Mouse (Mus musculus): ENCODE results near the gene Gorasp2.
A peak's percentile ranks its signal among the peaks of the same experiment; 100 is the strongest.

Gorasp2 gene

DNA sequence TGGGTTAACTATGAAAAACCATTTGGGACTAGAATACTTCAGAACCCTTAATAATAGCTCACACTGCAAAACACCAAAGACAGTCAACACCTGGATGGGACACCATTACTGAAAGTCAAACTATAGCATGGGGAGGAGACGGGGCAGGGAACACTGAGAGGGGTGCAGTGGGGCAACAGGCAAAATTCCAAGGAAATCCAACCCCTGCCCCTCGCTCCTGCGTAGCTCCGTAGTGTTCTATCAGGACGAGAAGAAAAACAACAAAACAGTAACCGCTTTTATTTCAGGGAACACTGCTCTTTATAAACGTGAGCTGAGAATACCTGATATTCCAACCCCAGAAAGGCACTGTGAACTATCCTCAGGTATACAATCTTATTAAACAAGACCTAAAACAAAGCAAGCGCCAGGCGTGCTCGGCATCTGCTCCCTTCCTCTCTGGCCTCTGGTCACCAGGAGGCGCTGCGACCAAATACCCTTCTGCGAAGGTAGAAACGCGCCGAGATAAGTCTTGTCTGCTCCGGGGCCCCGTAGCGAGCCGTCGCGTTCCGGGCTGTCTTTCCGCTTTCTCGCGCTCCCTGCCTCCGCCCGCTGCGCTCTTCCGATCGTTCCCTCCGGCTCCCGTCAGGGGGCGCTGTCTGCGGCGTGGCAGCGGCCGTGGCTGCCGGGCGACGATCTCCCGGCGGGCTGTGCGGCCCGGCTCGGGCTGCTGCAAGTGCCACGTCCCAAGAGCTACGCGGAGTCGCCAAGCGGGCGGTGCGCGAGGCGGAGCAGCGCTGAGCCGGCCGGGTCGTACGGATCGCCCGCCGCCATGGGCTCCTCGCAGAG is at the start of gene Gorasp2:
Gene Gorasp2, plus strand, starts transcription at position 690 of the 828 bp plus-strand sequence.
- peak; percentile 98 for DNase-seq

- DNase-seq, result no peak
These were observed 46.5 kb upstream of the Gorasp2 start for GRCm38 (mm10) chr2:70614745-70615351.

DNA sequence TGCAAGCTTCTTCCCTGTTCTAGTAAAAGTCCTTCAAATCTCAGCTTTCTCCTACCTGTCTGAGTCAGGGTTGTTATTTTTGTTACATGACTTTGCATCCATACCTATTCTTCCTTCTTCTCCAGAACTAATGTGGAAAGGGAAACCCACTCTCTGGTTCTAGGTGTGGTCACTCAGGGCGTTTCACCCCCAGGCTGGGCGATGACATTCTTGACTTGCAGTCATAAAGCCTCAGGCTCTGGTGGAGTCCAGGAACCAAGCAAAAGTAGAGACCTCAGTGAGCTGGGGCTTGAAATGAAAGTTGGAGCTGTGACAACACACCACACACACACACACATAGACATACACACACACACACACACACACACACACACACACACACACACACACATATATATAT is 45.3 kb upstream of the Gorasp2 start:
- DNase-seq, result no peak

- DNase-seq, result no peak
These were observed 44.8 kb upstream of the Gorasp2 start for GRCm38 (mm10) chr2:70616617-70617016.

GRCm38 (mm10) chr2:70619232-70619835 is 42.0 kb upstream of the Gorasp2 start:
- no peak for DNase-seq

GRCm38 (mm10) chr2:70620225-70620624 is 41.2 kb upstream of the Gorasp2 start:
- DNase-seq, result peak; percentile 88

GRCm38 (mm10) chr2:70622244-70622643 is 39.1 kb upstream of the Gorasp2 start:
- no peak for DNase-seq

DNA sequence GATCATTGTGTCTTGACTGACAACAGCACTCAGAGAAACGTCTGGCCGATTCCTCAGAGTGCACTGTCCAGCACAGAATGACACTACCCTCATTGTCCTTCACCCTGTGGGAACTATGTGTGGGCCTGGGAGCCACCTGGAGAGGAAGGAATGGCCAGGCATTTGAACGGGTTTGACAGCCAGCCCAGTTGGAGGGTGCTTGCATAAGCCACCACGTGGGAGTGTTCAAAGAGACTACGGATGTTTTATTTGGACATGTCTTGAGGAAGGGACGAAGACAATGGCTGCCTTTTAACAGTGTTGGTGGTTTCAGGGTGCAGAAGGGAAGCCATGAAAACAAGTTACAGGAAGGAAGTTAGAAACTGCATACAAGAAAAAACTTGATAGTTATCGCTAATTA is 35.6 kb upstream of the Gorasp2 start:
- no peak for DNase-seq

DNA sequence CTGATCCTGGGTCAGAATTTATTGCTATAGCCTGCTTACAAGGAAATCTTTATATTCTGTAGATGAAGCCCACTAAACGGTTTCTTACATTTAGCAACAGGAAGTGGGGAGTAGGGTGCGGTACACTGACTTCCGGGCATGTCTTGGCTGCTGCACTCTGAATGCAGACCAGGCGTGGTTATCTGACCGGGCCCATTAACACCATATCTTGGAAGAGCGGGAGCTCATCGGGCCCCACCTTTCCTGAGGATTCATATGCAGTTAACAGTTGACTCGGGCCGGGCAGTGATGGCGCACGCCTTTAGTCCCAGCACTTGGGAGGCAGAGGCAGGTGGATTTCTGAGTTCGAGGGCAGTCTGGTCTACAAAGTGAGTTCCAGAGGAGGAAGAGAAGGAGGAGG is 33.0 kb upstream of the Gorasp2 start:
- DNase-seq, result no peak

DNA sequence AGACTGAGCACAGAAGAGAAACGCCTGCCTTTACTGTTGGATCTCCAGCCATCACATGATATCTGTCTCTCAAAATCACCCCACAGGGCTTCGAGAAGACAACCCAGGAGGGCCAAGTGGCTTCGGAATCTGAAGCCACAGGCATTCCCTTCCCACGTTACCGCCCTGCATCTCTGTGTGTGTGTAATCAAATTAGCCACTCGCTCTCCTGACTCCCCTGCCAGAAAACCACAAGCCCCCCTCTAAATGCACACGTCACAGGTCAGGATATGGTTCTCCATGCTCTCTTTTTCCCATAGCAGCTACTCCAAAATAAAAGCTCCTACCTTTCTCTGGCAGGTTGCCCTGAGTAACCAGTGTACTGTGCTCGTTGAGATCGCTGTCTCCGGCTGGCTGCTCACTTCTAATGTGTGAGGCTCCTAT is 32.0 kb upstream of the Gorasp2 start:
- peak; percentile 94 for DNase-seq

DNA sequence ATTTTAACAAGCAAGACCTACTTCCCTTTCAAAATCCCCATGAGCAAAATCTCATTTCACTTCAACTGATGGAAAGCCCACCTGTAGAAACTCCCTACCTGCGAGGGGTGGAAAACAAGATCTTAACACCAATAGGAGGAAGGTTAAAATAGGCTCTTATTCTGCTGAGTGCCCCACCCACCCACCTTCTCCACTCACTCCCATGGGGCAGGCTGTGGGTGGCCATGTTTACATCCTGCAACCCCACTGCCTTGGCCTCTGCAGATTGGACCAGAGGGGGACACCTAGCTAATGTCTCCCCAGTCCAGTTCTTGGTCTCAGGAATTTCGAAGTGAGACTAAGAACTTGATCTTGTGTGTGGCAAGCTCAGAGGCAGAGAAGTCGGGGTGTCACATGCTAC is 31.5 kb upstream of the Gorasp2 start:
- DNase-seq, result no peak

GRCm38 (mm10) chr2:70631321-70631720 is 30.1 kb upstream of the Gorasp2 start:
- no peak for DNase-seq

DNA sequence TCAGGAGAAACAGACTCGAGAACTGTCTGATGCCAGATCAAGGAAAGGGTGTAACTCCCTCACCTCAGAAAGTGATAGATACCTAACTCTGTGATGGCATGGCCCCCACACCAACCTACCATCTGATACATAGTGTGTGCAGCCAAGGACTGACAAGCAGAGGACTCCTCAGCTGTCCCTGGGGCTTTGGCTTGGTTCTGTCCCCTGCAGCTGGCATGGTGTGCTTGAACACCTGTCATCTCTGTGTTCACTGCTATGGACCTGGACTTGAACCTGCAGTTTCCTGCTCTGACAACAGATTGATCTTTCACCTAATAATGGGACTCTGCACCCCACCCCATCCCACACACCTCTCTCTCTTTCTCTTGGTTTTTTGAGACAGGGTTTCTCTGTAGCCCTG is 29.0 kb upstream of the Gorasp2 start:
- no peak for DNase-seq

GRCm38 (mm10) chr2:70634028-70634690 is 27.2 kb upstream of the Gorasp2 start:
- peak; percentile 54 for DNase-seq

GRCm38 (mm10) chr2:70640968-70641367 is 20.4 kb upstream of the Gorasp2 start:
- DNase-seq, result no peak

- DNase-seq, result no peak
These were observed 18.3 kb upstream of the Gorasp2 start for GRCm38 (mm10) chr2:70642971-70643565.

- peak; percentile 71 for DNase-seq
These were observed 16.1 kb upstream of the Gorasp2 start for GRCm38 (mm10) chr2:70645266-70645780.

GRCm38 (mm10) chr2:70647681-70648080 is 13.7 kb upstream of the Gorasp2 start:
- DNase-seq, result no peak

DNA sequence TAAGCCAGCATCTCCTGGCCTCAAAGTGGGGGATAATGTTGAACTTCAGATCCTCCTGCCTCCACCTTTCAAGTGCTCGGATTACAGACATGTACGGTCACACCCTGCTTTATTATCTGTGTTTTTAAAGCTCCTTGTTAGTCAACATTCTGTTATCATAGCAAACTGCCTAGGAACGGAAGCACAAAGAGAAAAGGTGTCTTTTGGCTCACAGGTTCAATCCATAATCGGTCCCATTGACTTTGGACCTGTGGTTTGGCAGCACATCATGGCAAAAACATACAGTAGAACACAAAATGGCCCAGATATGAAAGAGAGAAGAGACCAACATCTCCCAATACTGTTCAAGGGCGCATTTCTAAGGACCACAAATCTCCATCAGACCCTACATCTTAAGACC is 13.1 kb upstream of the Gorasp2 start:
- DNase-seq, result no peak

GRCm38 (mm10) chr2:70649471-70649870 is 11.9 kb upstream of the Gorasp2 start:
- no peak for DNase-seq

DNA sequence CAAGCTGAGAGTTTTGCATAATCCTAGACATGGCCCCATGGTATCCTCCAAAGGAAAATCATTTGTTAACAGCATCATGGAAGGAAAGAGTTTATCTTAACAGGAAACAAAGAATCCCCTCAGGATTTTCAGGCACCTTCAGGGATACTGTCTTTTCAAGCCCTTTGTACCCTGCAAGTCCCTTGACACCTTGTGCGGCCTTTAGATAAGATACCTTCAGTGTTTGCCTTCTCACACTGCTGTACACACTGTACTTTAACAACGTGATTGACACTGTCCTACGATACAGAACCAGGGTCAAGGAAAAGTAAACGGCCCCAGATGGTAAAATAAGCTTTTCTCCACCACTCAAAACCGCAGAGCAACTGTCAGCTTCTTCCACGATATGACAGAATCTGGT is 9.6 kb upstream of the Gorasp2 start:
- DNase-seq, result no peak

GRCm38 (mm10) chr2:70657083-70657482 is 4.3 kb upstream of the Gorasp2 start:
- no peak for DNase-seq
